Mouse (Mus musculus) telencephalon, adult 2 months (tissue): ENCODE measurements at regions not wholly inside any gene's neighbourhood (a gene's known extent, or its start where the extent isn't known, plus 50 kb on each side); places are given as distances from the start of the nearest gene placed in this dataset.

Source experiments
- DNase-seq: peaks from one replicate; pipeline ENCODE4 v3.0.0-alpha.2; 2011; ENCODE audit warnings: low read depth, low spot score

DNA sequence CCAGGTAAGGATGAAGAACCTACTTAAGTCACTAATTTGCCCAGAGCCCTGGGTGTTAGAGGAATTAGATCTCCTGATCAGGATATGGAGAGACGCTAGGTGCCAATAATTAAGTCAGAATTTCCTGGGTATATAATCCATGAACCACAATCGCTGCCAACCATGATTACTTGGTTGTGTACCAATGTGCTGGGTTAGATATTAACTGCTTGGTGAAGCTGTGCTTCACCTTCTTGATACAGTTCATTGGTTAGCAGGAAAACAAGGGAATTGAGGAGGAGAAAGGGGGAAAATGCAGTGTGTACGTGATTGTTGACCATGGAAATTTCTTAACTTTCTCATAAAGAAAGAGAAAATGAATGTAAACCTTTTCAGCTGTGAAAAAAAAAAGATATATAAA, 961.7 kb upstream of the Slc39a10 start:
- no peak for DNase-seq

DNA sequence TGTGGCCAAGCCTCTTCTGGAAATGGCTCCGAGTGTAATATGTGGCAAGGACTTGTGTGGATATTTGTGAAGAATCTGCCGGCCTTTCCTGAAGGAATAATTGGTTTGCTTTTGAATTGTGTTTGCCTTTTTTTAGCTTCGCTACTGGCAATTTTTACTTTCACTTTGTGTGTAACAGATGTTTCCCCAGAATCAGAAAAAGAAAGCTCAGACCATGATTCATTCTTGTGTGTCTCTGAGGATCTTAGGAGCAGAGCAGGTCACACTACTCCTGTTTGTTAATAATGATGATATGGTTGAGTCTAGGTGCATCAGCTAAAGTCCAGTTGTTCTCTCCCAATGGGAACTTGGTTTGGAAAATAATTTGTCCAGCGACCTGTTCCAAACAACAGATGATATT, 961.3 kb upstream of the Slc39a10 start:
- peak; percentile 19 for DNase-seq

DNA sequence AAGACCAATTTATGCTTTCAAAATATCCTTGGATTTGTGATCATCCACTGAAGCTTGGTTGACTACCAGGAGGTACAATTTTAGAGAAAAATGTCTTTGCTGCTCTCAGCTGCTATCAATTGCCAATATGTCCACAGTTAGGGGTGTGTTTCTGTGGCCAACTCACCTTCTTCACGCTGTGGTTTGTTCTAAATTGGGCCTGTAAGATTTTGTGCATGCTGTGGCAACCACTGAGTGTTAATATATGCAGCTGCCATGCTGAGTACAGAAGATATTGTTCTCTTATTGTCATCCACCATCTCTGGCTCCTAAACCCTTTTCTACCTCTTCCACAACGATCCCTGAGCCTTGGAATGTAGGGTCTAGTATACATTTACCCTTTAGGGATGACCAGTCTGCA, 948.2 kb upstream of the Slc39a10 start:
- DNase-seq, result no peak

DNA sequence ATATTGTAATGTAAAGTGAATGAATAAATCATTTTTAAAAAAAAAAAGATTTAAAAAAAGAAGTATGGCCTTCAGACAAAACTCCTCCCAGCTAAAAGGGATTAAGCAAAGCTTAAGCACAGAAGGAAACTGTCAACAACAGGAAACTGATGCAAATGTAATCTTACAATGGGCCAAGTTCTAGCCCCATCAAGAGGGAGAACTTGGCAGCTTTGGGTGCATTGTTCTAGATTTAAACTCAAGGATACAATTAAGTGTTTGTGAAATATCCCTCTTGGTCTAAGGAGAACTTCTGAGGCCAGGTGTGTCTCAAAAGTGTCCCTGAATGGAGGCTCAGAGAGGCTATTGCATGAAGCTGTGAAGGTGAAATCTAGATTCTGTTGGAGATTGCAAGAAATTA, 941.4 kb upstream of the Slc39a10 start:
- DNase-seq, result no peak

DNA sequence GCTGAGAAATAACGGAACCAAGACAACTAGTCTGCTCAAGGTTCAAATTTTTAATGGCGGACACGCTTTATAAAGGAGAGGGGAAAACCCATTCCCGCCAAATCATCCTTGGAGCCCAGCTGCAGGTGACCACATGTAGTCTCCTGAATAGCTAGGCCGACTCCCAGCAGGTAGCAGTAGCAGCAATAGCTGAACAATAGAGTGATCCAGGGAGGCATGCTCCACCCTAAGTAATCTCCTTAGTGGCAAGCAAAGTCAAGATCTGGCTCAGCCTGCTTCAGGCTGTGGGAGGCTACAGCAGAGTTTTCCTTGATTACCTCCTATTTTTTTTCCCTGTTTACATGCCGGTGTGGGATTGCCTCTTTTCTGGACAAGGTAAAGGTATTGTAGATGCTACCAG, 934.6 kb upstream of the Slc39a10 start:
- DNase-seq, result no peak

DNA sequence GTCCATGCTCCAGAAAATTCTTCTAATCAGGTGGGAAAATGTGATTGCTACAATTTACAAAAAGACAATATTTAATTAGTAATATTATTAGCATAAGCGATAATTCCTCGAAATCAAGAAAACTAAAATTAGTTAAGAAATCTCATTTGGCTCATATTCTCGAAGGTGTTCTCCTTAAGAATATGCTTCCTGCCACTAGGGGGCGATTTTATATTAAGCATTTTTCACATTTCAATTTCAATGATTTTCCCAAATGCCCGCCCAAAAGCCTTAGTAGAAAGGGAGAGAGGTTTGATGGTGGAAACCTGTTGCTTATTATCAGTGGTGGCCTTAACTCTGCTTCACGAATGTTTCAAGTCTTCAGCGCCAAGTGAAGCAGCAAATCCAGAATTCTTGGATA, 916.9 kb upstream of the Slc39a10 start:
- DNase-seq, result peak; percentile 26

DNA sequence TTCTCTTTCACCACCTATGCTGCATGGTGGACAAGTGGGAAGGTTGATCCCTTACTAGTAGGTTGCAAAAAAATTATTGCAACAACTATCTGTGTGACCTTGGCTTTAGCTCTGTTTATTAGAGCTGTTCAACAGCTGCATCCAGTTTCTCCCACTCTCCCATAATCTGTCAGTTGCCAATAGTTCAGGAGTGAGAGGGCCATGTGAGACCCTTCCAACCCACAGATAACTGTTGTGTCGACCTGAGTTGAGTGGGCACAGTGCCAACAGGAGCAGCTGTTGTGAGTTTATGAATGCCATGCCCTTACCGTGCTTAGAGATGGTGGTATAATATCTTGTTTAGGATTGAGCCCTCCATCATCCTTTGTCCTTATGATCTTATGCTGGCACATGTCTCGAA, 902.1 kb upstream of the Slc39a10 start:
- no peak for DNase-seq
